Mouse (Mus musculus) retina, embryonic 14.5 days (tissue): ENCODE results near the gene Creg2.
"Not testable (repeated sequence)": the region's sequence is repeated elsewhere in the genome, so short reads cannot be mapped to it uniquely, and the experiment has no call there.

ENCODE experiments used
- DNase-seq: peaks from one replicate; pipeline ENCODE4 v3.0.0-alpha.2; 2015; ENCODE audit warnings: low spot score

The Creg2 gene

GRCm38 (mm10) chr1:39593836-39594235, 57.4 kb downstream of the Creg2 start:
- no peak for DNase-seq

GRCm38 (mm10) chr1:39592090-39592489, 59.2 kb downstream of the Creg2 start:
- DNase-seq: no peak

DNA sequence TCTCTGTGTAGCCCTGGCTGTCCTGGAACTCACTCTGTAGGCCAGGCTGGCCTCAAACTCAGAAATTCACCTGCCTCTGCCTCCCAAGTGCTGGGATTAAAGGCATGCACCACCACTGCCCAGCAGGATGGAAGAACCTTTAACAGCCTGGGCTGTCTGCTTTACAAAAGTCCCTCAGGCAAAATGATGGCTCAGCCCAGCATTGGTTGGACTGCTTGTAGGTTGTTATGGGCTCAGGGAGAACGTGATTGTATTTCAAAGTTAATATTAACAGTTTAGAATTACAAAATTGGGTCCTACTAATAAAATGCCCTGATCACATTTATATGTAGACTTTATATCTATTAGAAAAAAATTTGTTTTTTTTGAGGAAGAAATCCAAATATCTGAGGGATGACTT, 59.7 kb downstream of the Creg2 start:
- not testable (repeated sequence) for DNase-seq

- no peak for DNase-seq
These were observed 61.1 kb downstream of the Creg2 start for GRCm38 (mm10) chr1:39590193-39590592.

GRCm38 (mm10) chr1:39585416-39585815, 65.9 kb downstream of the Creg2 start:
- DNase-seq: no peak

DNA sequence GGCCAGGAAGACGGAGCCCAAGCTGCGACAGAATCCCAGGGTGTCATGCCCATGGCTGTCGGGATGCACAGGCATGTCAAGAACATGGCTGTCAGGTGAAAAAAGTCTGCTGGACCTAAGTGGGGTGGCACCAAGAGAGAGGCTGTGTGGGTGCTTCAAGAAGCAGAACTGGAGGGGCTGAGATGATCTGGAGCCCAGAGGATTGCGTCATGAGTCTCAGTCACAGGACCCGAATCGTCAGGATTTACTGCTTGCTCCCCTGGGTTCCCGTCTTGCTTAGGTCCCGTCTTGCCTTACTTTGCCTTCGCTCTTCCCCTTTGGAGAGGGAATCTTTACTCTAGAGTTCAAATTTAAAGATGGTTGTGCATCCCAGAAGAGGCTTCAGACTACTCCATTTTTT, 68.1 kb downstream of the Creg2 start:
- DNase-seq: no peak

DNA sequence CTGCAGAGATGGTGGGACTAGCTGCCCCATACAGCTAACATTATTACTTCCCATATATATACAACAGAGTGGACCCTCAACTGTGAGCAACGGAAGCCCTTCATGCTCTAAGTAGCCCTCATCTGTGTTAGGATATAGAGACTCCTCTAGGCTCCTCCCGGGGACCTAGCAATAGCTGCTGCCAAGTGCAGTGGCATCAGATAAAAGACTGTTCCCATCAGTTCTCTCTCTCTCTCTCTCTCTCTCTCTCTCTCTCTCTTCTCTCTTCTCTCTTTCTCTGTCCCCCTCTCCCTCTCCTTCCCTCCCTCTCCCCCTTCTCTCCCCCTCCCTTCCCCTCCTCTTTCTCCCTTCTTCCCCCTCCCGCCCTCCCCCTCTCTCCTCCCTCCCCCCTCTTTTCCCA, 70.1 kb downstream of the Creg2 start:
- DNase-seq: no peak

DNA sequence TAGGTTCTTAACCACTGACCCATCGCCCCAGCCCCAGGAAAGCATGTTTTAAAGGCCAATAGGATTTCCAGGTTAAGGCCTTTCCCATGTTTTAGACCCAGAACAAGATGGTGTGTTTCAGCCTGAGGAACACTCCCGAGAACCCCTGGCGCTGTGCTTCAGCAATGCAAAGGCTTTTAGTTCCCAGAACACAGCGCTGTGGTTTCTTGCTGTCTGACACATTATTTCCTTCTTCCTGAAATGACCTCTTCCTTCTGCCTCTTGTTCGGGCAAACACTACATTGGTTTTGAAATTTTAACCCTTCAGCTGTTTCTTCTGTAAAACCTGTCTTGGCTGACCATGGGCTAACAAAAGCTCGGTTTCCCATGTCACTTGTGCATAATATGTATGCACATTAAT, 72.1 kb downstream of the Creg2 start:
- no peak for DNase-seq

DNA sequence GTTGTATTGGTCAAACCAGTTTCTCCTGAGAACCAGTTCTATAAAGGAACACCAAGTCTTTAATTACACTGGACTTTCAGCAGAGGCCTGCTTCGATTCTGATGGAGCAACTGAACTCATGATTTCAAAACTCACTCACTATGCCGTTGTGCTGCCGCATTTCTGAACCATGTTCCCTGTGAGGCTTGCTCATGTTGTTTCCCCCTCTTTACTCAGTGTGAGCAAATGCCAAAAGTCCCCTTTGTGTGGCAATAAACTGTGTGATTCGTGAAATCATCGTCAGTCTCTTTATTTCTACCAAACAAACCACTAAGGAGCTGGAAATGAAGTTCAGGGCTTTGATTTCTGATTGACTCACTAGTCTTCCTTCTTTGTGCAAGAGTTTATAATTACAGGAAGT, 72.8 kb downstream of the Creg2 start:
- no peak for DNase-seq

- peak; percentile 95 for DNase-seq
These were observed 74.0 kb downstream of the Creg2 start, which contains the start of gene Rnf149 for GRCm38 (mm10) chr1:39577253-39577705. TSS of gene Rnf149 (minus strand) at chr1:39577405.

DNA sequence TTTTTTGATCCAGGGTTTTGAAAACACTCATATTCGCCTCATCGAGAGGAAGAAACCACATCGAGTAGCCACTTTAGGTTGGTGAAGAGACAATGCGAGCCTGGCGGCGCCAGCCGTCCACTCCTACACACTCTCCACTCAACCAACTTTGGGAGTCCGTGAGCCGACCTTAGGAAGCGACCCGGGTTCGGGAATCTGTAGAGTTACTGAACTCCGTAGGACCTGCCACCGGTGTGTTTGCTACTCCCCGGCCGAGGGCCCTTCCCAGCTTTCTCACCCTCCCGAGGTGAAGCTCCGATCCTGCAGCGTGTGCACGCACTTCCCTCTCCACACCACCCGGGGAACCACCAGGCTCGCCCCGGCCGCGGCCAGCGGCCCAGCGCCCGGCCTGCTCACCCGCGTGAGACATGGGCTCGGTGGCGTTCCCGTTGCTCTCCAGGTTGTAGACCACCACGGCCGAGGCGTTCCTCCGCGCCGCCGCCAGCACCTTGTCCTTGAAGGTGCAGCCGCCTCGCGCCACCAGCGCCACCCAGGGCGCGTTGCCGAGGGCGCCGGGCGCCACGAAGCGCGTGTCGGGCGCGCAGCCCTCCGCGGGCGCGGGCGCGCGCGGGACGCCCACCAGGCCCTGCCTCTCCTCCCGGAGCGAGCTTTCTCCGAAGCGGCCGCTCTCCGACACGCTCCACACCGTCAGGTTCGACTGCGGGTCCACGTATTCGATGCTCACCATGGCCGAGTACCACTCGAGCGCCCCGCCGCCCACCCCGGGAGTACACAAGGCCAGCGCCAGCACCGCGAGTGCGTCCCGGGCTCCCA, 74.6 kb downstream of the Creg2 start:
- DNase-seq: peak; percentile 59

GRCm38 (mm10) chr1:39575778-39576375, 75.4 kb downstream of the Creg2 start:
- no peak for DNase-seq

DNA sequence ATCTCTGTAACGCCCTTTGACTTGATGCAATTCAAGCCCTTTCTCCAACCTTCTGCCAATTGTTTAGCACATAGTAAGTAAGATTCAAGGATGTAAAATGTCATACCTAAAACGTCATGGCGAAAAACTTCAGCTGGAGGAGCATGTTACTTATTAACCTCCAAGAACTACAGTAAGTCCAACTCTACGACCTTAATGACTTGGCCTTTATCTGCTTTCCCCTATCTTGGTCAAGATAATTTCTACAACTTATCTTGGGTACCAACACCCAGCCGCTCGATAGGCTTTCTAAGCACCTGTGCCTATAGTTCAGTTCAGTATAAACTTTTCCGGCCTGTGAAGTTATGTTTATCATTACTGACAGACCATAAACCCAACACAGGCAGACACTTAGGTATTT, 77.4 kb downstream of the Creg2 start:
- DNase-seq: no peak

- DNase-seq: no peak
These were observed 79.6 kb downstream of the Creg2 start for GRCm38 (mm10) chr1:39571653-39572052.
